Comparison of ENCODE assay signal across 9 mouse cellular contexts in genomic region chr13:51315008-51315778, GRCm38 (mm10).
A peak's percentile ranks its signal among the peaks of the same experiment; 100 is the strongest.
DNase-seq lines count a peak whose midpoint lies in the region; ATAC-seq and TF ChIP-seq lines count a peak whose summit lies in the region.
"Had no signal": no experiment of that assay in that cellular context is flagged by ENCODE, and none has a peak within 500 bp of the region (broad histone marks: within the 10 kb centered on the region; RNA-seq: fewer than 3 reads in every experiment).

No protein-coding gene starts in this region.

- no peaks in the 10 kb centered on the region for H3K9me3 ChIP-seq in midbrain, embryonic 13.5 days
- H3K9me3 ChIP-seq: liver, embryonic 13.5 days had no signal

- peak overlapping the region; percentile 10 for H3K9ac ChIP-seq in midbrain, embryonic 13.5 days (replicated peaks)
- H3K9ac ChIP-seq: liver, embryonic 13.5 days had no signal

- H3K4me2 ChIP-seq in midbrain, embryonic 13.5 days (replicated peaks) = peak overlapping the region; percentile 28
- H3K4me2 ChIP-seq: liver, embryonic 13.5 days had no signal

- no peak for TF ChIP-seq POLR2A in kidney, adult 2 months (IDR thresholded peaks at IDR 0.05; ENCODE audit: low read depth, low read length)

- H3K27ac ChIP-seq in kidney, adult 2 months (ENCODE audit: insufficient read depth, low read depth, low read length) = peak overlapping the region; percentile 66
- H3K27ac ChIP-seq in brown adipose tissue, adult 24 weeks (replicated peaks; ENCODE audit: low read depth, low read length) = peak overlapping the region; percentile 41
- peak overlapping the region; percentile 87 for H3K27ac ChIP-seq in midbrain, embryonic 13.5 days
- H3K27ac ChIP-seq: liver, embryonic 13.5 days had no signal

- TF ChIP-seq CTCF in kidney, adult 2 months (conservative IDR thresholded peaks at IDR 0.05; ENCODE audit: insufficient read depth, insufficient read length, low read depth, low read length) = no peak

- H3K4me3 ChIP-seq in kidney, adult 2 months (ENCODE audit: insufficient read depth, low read depth, low read length) = no peak overlapping the region
- H3K4me3 ChIP-seq in brown adipose tissue, adult 24 weeks (ENCODE audit: insufficient read depth, low read depth, low read length) = no peak overlapping the region
- no peak overlapping the region for H3K4me3 ChIP-seq in midbrain, embryonic 13.5 days (replicated peaks)
- H3K4me3 ChIP-seq: liver, embryonic 13.5 days had no signal

- DNase-seq in kidney, adult 2 months = no peak
- DNase-seq in kidney, adult 9 months = no peak
- no peak for DNase-seq in cerebellum, adult 9-11 months
- DNase-seq: liver, embryonic 13.5 days had no signal

- WGBS in kidney, adult 2 months = 72% methylated on average over 10 of the region's 10 CpGs
- WGBS in midbrain, embryonic 13.5 days = 42% methylated on average over 10 of the region's 10 CpGs

- peak; percentile 73 for ATAC-seq in granulocyte monocyte progenitor cell, adult 5-6 weeks (replicated peaks; ENCODE audit: poor library complexity, severe bottlenecking)
- ATAC-seq in midbrain, embryonic 13.5 days = peak; percentile 38; the same call in 1 of the 2 replicates
- ATAC-seq in erythroid progenitor cell, adult 5-6 weeks (replicated peaks; ENCODE audit: low FRiP score, poor library complexity, severe bottlenecking) = no peak
- ATAC-seq in megakaryocyte-erythroid progenitor cell, adult 5-6 weeks (replicated peaks; ENCODE audit: low FRiP score, low TSS enrichment, poor library complexity, severe bottlenecking) = no peak

- no peaks in the 10 kb centered on the region for H3K4me1 ChIP-seq in kidney, adult 2 months (ENCODE audit: control insufficient read depth, insufficient read depth, low read length)
- 0 out of 2 replicates have a peak, but pooled peaks cover 2% of the 10 kb centered on the region for H3K4me1 ChIP-seq in brown adipose tissue, adult 24 weeks (ENCODE audit: control insufficient read depth, insufficient read depth, insufficient read length, low read length)
- H3K4me1 ChIP-seq in midbrain, embryonic 13.5 days (replicated peaks) = peaks cover 40% of the 10 kb centered on the region

- no peaks in the 10 kb centered on the region for H3K36me3 ChIP-seq in kidney, adult 2 months (ENCODE audit: control insufficient read depth, insufficient read depth, low read length)
- no peaks in the 10 kb centered on the region for H3K36me3 ChIP-seq in midbrain, embryonic 13.5 days
- H3K36me3 ChIP-seq: liver, embryonic 13.5 days had no signal

- no peaks in the 10 kb centered on the region for H3K27me3 ChIP-seq in kidney, adult 2 months (replicated peaks; ENCODE audit: control insufficient read depth, insufficient read depth, low read length)
- no peaks in the 10 kb centered on the region for H3K27me3 ChIP-seq in midbrain, embryonic 13.5 days
- H3K27me3 ChIP-seq: liver, embryonic 13.5 days had no signal

Comparison
In these comparisons a context has a peak if more than half of its experiments do, and no peak if none do; other contexts are left out.
1. ATAC-seq: peak in granulocyte monocyte progenitor cell, adult 5-6 weeks (single experiment) and midbrain, embryonic 13.5 days (single experiment); none in erythroid progenitor cell, adult 5-6 weeks (single experiment) and megakaryocyte-erythroid progenitor cell, adult 5-6 weeks (single experiment).
2. Peak in every context shown above with its lines, with median percentiles within 50 percentile points of each other: H3K27ac ChIP-seq.